Mouse (Mus musculus) embryonic facial prominence, embryonic 14.5 days (tissue): ENCODE measurements at regions not wholly inside any gene's neighbourhood (a gene's known extent, or its start where the extent isn't known, plus 50 kb on each side); places are given as distances from the start of the nearest gene placed in this dataset.

Experiments
- ATAC-seq: fragments of 200-750 bp; cut with Nextera tagmentation; 2 replicates; pipeline ENCODE4 v1.8.0; 2017; ENCODE audit warnings: low read depth, moderate number of reproducible peaks, moderate TSS enrichment
- DNase-seq: peaks from one replicate; pipeline ENCODE4 v3.0.0-alpha.2; 2015; ENCODE audit warnings: low spot score
- H3K27ac ChIP-seq: fragments of 300-500 bp; sonication (generic); replicated peaks from 2 replicates; pipeline ENCODE4 v1.5.1; 2014; ENCODE audit warnings: low read depth, mild to moderate bottlenecking, low read length, moderate library complexity
- H3K27me3 ChIP-seq: fragments of 300-500 bp; sonication (generic); replicated peaks from 2 replicates; pipeline ENCODE4 v1.6.1; 2014; ENCODE audit warnings: low read length; ENCODE audit not compliant: control insufficient read depth, insufficient read depth
- H3K36me3 ChIP-seq: fragments of 300-500 bp; sonication (generic); 2 replicates; pipeline ENCODE4 v1.6.1; 2014; ENCODE audit warnings: low read length, mixed read lengths; ENCODE audit not compliant: control insufficient read depth, insufficient read depth
- H3K4me1 ChIP-seq: fragments of 300-500 bp; sonication (generic); 2 replicates; pipeline ENCODE4 v1.6.1; 2014; ENCODE audit warnings: antibody characterized with exemption, low read length; ENCODE audit not compliant: control insufficient read depth, insufficient read depth
- H3K4me2 ChIP-seq: fragments of 300-500 bp; sonication (generic); 2 replicates; pipeline ENCODE4 v1.6.1; 2014; ENCODE audit warnings: low read depth, mild to moderate bottlenecking, low read length, moderate library complexity, mixed read lengths
- H3K4me3 ChIP-seq: fragments of 300-500 bp; sonication (generic); 2 replicates; pipeline ENCODE4 v1.5.1; 2014; ENCODE audit warnings: low read depth, mild to moderate bottlenecking, low read length
- H3K9ac ChIP-seq: fragments of 300-500 bp; sonication (generic); 2 replicates; pipeline ENCODE4 v1.6.1; 2014; ENCODE audit warnings: low read depth, mild to moderate bottlenecking, low read length, moderate library complexity, mixed read lengths
- H3K9me3 ChIP-seq: fragments of 300-500 bp; sonication (generic); 2 replicates; pipeline ENCODE4 v1.6.1; 2016; ENCODE audit warnings: low read length; ENCODE audit not compliant: control insufficient read depth
- WGBS: fragments of 180-500 bp; shearing (Covaris S2); extraction: QIAGEN DNeasy Blood & Tissue Kit; methylation state at CpG from one replicate; pipeline ENCODE4 v1.1.7; 2014; 5-methylcytosine and 5-hydroxymethylcytosine counted together

DNA sequence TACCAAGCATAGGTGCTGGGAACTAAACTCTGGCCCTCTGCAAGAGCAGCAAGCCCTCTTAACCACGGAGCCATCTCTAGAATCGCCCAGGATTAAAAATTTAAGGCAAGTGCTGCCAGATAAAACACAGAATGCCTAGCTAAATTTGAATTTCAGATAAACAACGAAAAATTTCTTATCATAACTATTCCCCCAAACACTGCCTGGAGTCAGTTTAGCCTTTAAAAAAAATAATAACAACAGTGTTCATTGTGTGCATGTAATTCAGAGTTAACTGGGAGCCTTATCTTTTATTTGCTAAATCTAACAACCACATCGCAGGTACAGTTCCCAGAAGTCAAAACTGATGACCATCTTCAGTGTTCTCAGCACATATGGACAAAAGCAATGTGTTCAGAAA lies 132.1 kb downstream of the Zfp36l1 start:
- Histone ChIP-seq H3K27me3 (no peaks in the 10 kb centered on the region), H3K4me2 (no peak overlapping the region), H3K36me3 (no peaks in the 10 kb centered on the region), H3K4me1 (peaks cover 23% of the 10 kb centered on the region), H3K4me3 (no peak overlapping the region), H3K27ac (no peak overlapping the region), H3K9ac (no peak overlapping the region), H3K9me3 (no peaks in the 10 kb centered on the region)
- no peak for DNase-seq
- whole genome bisulfite sequencing: 65% methylated on average over 4 of the region's 4 CpGs
- ATAC-seq: no peak

DNA sequence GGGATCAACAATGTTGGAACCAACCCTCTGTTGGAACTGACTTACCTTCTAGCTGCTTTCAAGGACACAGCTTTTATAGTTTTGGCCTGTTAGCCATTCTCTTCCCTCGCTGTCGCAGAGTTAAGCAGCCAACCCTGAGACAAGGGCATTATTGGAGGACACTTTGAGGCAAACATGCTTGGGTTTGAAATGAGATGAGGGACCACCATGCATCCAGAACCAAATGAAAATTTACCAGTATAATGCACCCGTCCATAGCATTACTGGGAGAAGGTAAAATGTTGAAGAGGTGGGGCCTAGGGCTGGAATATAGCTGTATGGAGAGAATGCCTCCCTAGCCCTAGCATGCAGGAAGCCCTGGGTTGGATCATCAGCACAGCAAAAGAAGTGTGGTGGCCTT lies 135.7 kb downstream of the Zfp36l1 start:
- Histone ChIP-seq H3K4me1 (peaks cover 21% of the 10 kb centered on the region), H3K9me3 (no peaks in the 10 kb centered on the region), H3K36me3 (no peaks in the 10 kb centered on the region), H3K4me3 (no peak overlapping the region), H3K27ac (no peak overlapping the region), H3K27me3 (no peaks in the 10 kb centered on the region), H3K4me2 (no peak overlapping the region), H3K9ac (no peak overlapping the region)
- 96% methylated on average over 3 of the region's 3 CpGs for WGBS
- ATAC-seq: no peak
- DNase-seq: no peak

DNA sequence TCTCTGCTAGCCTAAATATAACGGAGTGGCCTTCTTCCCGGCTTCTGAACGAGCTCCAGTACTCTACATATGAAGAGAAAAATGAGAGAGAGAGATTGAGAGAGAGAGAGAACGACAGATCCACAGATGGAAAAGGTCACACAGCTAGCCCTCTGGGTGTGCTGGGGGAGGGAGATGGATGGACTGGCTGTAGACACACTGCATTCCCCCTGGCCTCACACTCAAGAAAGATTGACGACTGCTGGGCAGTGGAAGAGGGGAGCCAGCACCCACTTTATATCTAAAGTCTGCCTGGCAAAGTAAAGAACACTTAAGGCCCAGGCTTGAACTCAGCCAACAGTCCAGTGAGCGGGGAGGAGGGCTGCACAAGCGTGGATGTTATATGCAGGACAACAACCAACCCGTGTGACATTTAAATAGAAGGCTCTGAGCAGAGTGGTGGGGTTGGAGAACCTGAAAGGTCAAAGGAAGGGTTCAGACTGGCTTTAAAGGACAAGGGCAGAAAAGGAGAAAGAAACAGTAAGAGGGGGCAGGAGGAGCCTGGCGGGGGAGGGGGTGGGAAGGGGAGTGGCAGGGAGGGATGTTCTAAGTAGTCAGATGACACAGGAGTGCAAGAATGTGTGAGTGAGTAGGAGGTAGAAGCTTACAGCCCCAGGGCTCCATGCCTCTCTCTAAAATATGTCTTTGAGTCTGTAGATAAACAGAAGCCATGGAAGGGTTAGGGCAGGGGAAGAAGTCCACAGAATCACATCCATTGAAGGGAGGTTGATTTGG lies 137.2 kb downstream of the Zfp36l1 start:
- Histone ChIP-seq H3K36me3 (no peaks in the 10 kb centered on the region), H3K4me3 (no peak overlapping the region), H3K4me2 (no peak overlapping the region), H3K9me3 (no peaks in the 10 kb centered on the region), H3K4me1 (peaks cover 33% of the 10 kb centered on the region), H3K27me3 (no peaks in the 10 kb centered on the region), H3K9ac (no peak overlapping the region), H3K27ac (peak overlapping the region; percentile 82)
- DNase-seq: peak; percentile 72
- 45% methylated on average over 9 of the region's 9 CpGs for WGBS
- ATAC-seq: no peak

DNA sequence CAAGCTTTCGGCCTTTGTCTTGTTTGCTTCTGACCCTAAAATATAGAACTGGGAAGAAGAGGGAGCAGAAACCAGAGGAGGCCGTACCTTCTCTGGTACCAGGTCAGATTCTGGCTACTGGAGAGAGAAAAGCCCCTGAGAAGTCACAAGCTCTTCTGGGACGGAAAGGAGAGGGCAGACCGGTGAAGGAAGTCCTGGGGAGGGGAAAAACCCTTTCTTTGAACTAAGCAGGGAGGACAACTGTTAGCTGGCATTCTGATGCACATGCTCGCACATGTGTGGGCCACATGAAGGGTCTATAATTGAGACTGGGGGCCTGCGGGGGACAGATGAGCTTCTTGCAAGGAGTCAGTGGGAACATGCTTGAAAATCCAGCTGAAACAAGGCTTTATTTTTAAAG lies 137.8 kb downstream of the Zfp36l1 start:
- no peak overlapping the region for H3K4me2 ChIP-seq
- no peak overlapping the region for H3K9ac ChIP-seq
- no peak overlapping the region for H3K4me3 ChIP-seq
- H3K4me1 ChIP-seq: peaks cover 39% of the 10 kb centered on the region
- no peaks in the 10 kb centered on the region for H3K36me3 ChIP-seq
- ATAC-seq (no peak), DNase-seq (peak; percentile 51)
- WGBS: 44% methylated on average over 6 of the region's 6 CpGs
- no peaks in the 10 kb centered on the region for H3K9me3 ChIP-seq
- peak overlapping the region; percentile 82 for H3K27ac ChIP-seq
- H3K27me3 ChIP-seq: no peaks in the 10 kb centered on the region

DNA sequence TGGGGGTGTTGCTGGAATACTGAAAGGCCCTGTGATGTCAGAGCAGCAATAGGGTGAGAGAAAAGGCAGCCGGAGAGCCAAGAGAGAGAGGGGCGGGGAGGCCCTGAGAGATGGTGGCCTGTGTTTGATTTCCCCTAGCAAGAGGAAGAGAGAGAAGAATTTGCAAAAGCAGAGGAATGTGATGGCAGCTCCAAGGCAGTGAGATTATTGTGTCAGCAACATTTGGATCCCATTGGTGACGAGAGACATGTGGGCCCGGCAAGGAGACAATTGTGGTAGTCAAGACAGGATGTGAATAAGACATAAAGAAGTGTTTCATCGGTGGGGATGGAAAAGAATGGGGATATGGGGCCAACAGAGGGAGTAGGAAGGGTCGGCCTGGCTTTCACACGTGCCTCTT lies 138.3 kb downstream of the Zfp36l1 start:
- Histone ChIP-seq H3K4me3 (no peak overlapping the region), H3K9me3 (no peaks in the 10 kb centered on the region), H3K27me3 (no peaks in the 10 kb centered on the region), H3K36me3 (no peaks in the 10 kb centered on the region), H3K9ac (no peak overlapping the region), H3K27ac (peak overlapping the region; percentile 82), H3K4me2 (no peak overlapping the region), H3K4me1 (peaks cover 43% of the 10 kb centered on the region)
- ATAC-seq (peak; percentile 35; the same call in 1 of the 2 replicates), DNase-seq (peak; percentile 81)
- 26% methylated on average over 7 of the region's 7 CpGs for WGBS

DNA sequence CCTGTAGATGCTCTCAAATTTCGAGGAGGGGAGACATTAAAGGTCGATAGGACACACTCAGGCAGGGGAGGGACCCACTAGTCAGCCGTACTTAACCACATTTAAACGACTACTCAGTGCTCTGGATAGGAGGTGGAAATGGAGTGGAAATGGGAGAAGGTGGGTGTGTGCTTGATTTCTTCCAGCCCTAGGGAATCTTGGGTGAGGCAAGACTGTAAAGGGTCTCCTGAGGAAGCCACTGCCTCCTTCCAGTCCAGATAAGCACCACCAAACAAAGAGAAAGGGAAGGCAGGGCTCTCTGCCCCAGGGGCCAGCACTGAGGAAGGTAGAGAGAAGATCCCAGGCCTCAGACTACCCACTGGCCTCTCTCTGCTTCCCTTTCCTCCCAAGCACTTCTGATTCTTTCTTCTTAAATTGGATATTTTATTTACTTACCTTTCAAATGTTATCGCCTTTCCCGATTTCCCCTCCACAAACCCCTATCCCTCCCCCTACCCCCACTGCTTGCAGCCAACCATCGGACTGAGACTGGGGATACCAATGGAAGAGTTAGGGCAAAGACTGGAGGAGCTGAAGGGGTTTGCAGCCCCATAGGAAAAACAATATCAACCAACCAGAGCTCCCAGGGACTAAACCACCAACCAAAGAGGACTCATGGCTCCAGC lies 139.1 kb downstream of the Zfp36l1 start:
- Histone ChIP-seq H3K9ac (no peak overlapping the region), H3K27ac (peak overlapping the region; percentile 82; the same call in 1 of the 2 replicates), H3K9me3 (no peaks in the 10 kb centered on the region), H3K4me2 (no peak overlapping the region), H3K36me3 (no peaks in the 10 kb centered on the region), H3K4me1 (peaks cover 51% of the 10 kb centered on the region), H3K27me3 (no peaks in the 10 kb centered on the region), H3K4me3 (no peak overlapping the region)
- ATAC-seq (no peak), DNase-seq (no peak)
- WGBS: 74% methylated on average over 7 of the region's 7 CpGs

DNA sequence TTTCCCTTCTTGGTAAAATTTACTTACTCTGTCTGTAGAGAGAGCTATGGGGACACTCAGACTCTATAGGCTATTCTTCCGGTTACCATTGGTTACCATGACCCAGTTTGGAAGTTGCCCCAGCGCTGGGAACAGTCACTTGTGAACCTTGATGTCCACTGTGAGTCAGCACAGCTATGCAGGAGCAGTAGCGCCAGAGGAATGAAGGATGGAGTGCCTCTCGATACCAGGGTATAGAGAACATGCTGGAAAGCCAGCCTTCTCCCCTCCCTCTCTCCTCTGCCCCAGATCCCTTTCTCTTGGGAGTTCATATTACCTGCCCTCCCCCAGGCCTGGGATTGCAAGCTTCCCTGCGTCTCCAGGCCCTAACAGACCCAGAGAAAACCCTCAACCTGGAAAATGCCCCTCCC lies 141.8 kb downstream of the Zfp36l1 start:
- 30% methylated on average over 5 of the region's 5 CpGs for WGBS
- ATAC-seq (no peak), DNase-seq (no peak)
- no peaks in the 10 kb centered on the region for H3K27me3 ChIP-seq
- peaks cover 72% of the 10 kb centered on the region for H3K4me1 ChIP-seq
- no peak overlapping the region for H3K4me2 ChIP-seq
- peak overlapping the region; percentile 89 for H3K27ac ChIP-seq
- H3K4me3 ChIP-seq: no peak overlapping the region
- no peaks in the 10 kb centered on the region for H3K36me3 ChIP-seq
- no peak overlapping the region for H3K9ac ChIP-seq
- H3K9me3 ChIP-seq: no peaks in the 10 kb centered on the region

DNA sequence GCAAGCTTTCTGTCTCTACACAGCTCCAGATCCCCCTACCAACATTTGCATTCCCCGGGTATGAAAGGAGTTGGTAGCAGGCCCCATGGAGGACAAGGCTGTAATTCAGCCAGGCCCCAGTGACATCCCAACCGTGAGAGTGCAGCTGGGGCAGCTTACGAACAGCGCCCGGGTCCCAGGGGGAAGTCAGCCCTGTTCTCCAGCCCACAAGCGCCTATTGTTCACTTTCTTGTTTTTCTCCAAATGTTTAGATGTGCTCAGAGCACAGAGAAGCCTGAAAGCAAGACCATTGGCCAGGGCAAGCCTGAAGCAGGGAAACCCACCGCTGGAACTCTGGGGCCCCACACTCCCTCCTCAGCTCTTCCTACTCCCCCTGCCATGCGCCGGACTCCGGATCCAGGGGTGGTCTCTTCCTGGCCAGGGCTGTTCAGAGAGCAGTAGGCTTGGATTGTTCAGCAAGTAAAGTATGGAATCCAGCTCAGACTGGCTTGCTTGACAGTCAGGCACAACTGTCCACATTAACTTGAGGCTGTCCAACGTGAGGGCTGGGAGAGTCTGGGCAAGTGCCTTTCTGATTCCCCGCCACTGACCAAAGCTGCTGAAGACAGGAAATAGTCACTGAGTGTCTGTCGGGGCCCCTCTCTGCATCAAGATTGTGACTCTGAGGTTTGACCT lies 142.4 kb downstream of the Zfp36l1 start:
- Histone ChIP-seq H3K4me1 (peaks cover 73% of the 10 kb centered on the region), H3K9ac (peak overlapping the region; percentile 10; the same call in 1 of the 2 replicates), H3K27me3 (no peaks in the 10 kb centered on the region), H3K36me3 (no peaks in the 10 kb centered on the region), H3K27ac (peak overlapping the region; percentile 89), H3K4me3 (no peak overlapping the region), H3K4me2 (no peak overlapping the region), H3K9me3 (no peaks in the 10 kb centered on the region)
- DNase-seq (peak; percentile 82), ATAC-seq (peak; percentile 53; the same call in 1 of the 2 replicates)
- 18% methylated on average over 13 of the region's 13 CpGs for WGBS
